Mouse (Mus musculus) cerebellum, adult (tissue): Measurements from ENCODE around the gene Fbp1.
"Not testable (repeated sequence)": the region's sequence is repeated elsewhere in the genome, so short reads cannot be mapped to it uniquely, and the experiment has no call there.

Experiments used
- ATAC-seq: cut with Nextera tagmentation; 2 replicates; pipeline ENCODE4 v1.9.2; 2017; ENCODE audit warnings: mild to moderate bottlenecking, moderate library complexity, mixed read lengths; ENCODE audit not compliant: insufficient number of reproducible peaks, low FRiP score, low TSS enrichment

The Fbp1 gene

DNA sequence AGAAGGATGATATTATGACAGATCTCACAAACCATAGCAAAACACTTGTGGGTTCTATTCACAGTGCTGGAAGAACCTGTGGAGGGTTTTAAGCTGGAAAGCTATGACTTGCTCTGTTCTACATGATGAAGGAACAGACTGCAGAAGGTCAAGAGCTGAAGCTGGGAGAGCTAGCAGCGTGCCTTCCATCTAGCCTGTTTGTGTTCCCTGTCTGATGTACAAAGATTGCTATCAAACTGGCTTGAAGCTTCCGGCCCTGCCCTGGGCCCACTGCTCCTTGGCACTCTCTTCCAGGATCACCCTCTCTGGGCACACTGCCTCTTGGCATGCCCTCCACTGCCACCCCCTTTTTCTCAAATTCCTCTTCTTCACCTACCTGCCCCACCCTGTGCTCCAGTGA is 1.2 kb upstream of the Fbp1 start:
- no peak for ATAC-seq

- no peak for ATAC-seq
These were observed 3.5 kb downstream of the Fbp1 start for GRCm38 (mm10) chr13:62884536-62884935.

- ATAC-seq: no peak
These were observed 4.2 kb downstream of the Fbp1 start for GRCm38 (mm10) chr13:62883925-62884324.

- no peak for ATAC-seq
These were observed 4.6 kb downstream of the Fbp1 start for GRCm38 (mm10) chr13:62883436-62883835.

DNA sequence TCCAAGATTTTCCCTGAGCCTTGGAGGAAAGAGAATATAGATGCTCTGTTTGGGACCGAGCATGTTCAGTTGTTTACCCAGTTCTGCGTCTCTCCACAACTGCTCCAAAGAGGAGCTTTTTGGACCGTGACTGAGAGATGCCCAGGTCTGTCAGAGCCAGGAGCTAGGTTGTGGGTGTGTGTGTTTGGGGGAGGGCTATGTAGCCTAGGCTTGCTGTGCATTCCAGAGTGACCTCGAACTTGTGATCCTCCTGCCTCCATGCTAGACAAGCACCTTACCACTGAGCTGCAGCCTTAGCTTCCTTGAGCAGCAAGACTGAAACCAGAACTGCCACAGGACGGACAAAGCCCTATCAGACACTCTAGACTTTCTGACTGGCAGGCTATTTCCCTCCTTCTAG is 5.2 kb downstream of the Fbp1 start:
- no peak for ATAC-seq

DNA sequence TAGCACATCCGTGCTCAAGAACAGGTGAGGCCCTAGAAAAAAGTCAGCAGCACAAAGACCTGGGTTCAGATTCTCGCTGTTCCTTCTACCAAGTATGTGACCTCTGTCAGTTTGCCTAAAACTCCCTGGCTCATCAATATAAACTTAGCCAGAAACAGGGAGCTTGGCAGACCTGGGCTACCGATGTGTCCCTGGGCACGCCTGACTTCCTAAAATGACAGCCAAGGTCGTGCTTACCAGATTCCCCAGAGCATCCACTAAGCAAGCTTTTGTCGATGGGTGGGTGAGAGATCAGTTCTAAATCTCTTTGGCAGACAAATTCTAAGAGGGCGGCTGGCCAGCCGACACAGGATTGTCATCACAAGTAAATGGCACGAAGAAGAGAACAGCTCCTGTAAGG is 6.7 kb downstream of the Fbp1 start:
- ATAC-seq: no peak

- ATAC-seq: no peak
These were observed 8.1 kb downstream of the Fbp1 start for GRCm38 (mm10) chr13:62879831-62880615.

GRCm38 (mm10) chr13:62879411-62879810 is 8.7 kb downstream of the Fbp1 start:
- no peak for ATAC-seq

DNA sequence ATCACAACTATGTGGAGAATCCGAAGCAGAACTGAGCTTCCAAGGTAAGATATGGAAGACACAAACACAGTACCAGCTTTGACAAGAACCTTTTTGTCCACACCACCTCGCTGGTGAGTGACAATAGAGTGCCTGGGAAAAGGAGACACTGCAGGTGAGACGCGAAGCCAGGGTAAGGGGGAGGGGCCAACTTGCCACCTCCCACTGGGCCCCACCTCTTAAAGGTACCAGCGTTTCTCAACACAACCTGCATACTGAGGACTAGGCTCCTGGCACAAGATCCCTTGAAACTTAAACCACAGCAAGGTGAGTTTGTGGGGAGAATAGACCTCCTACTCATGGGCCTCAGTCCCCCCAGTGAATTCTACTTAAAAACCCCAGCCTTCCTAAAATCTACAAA is 10.8 kb downstream of the Fbp1 start:
- ATAC-seq: no peak

GRCm38 (mm10) chr13:62876111-62876510 is 12.0 kb downstream of the Fbp1 start:
- ATAC-seq: no peak

GRCm38 (mm10) chr13:62872252-62872651 is 15.8 kb downstream of the Fbp1 start:
- ATAC-seq: no peak

DNA sequence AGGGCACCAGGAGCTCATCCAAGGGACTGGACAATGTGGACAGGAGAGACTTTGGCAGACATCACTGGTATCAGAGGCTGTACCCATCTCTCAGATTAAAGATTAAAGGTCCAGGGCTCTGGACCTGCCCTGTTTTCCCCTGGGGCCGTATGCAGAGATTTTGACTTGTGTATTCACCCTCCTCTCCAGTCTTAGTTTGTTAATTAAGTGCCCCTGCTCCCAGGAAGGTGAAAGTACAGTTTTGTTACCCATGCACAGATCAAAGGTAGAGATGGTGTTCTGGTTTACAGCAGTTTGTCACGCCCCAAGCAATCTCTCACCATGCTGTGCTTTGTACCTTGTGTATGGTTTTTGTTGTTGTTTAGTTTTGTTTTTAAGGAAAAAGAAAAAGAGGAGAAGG is 17.5 kb downstream of the Fbp1 start:
- ATAC-seq: no peak

DNA sequence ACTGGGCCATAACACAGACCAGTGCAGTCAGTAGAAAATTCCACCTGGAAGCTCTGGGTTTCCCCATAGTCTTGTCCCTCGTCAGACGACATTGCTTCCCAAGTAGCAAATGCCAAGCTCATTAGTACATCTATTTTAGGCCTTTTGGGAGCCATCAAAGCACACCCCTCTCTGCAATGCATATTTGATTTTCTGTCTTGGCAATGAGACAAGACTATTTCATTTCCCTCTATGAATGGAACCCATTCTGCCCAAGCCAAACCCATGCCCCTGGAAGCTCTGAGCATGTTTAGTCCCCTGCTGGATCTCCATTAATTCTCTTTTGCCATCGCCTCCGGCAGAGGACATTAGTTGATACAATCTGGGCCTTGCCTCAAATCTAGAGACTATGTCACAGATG is 21.3 kb downstream of the Fbp1 start:
- no peak for ATAC-seq

DNA sequence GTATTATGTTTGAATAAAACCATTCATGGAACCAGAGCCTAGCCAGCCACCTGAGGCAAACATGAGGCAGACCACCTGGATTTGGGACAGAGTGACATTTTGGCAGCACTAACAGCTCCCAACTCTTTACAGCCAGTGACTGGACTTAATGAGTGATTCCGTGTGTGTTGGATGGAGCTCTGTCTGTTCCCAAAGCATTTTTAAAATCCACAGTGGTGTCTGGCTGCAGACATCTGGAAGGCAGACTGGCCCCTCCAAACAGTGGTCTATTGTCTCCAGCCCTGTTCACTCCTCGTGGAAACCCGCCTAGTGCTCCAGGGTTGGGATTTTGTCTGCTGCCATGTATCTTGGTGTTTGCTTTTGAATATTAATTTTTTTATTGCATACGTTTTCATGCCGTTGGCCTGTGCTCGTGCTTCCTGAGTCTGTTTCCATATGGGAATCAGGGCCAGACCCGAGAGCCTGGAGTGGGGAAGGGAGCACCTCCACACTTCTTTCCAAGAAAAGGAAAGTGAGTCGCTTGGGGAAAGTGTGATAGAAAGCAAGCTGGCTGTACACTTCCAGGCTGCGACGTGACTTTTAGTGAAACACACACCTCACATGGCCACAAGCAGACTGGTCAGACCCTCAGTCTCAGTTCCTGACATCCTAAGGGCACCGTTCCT is 22.3 kb downstream of the Fbp1 start:
- ATAC-seq: no peak

GRCm38 (mm10) chr13:62863771-62864170 is 24.3 kb downstream of the Fbp1 start:
- no peak for ATAC-seq

DNA sequence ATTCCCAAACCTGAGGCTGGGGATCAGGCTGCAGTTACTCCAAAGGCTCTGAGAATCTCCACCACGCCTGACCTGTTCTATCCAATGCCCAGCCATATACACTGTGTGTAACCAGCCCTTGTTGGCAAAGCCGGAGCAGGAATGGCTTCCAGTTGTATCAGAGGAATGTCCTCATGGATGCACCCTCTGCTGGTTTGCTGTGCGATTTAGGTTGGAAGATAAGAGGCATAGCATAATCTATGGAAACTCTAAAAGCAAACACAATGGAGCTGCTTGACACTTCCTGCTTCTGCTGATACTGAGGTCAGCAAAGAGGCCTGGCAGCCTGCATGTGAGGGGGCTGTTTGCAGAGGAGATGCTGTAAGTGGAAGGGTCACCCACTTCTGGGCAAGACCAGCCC is 25.2 kb downstream of the Fbp1 start:
- no peak for ATAC-seq

GRCm38 (mm10) chr13:62860068-62860467 is 28.0 kb downstream of the Fbp1 start:
- ATAC-seq: no peak

GRCm38 (mm10) chr13:62859251-62859650 is 28.8 kb downstream of the Fbp1 start:
- ATAC-seq: not testable (repeated sequence)

DNA sequence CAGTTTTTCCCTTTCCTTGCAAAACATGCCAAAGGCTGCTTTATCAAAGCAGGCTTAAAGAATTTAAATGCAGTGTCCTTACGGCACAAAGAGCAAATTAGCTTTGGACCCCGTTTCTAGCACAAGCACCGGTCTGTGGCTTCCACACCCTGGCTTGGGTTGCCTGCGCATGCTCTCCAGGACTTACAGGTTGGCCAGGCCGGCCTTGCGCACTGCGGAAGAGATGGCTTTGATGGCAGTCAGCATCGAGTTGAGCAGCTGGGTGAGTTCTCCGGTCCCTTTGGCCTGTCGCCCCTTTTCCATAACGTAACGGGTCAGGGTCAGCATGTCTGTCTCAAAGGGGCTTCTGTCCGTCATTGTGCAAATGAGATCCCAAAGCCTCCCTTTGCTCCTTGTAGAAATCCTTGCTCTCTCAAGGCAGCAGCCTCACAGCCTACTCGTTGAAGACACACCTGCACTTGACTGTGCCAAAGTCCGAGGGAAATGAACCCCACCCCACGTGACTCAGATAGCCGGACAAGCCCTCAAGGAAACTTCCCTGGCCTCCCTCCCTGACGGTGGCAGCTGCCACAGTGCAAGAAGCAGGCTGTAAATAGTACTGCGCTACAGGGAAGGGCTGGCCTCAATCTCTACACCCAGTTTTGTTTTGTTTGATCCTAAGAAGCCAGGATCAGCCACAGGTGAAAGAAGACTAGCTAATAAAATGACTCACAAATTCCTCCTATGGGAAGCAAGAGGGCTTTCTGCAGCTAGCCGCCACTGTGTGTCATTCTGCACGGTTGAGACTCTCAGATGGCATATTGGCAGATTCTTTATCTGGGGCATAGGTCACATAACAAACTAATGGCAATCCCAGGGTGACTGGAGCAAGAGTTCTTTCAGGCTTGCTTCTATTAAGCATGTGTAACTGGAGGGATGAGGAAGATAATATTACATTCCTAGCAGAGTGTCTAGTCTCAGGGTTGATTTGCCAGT is 29.9 kb downstream of the Fbp1 start, which contains the start of gene Fbp2:
Gene Fbp2, minus strand, starts transcription at position 482 of the 975 bp plus-strand sequence.
- ATAC-seq: no peak

DNA sequence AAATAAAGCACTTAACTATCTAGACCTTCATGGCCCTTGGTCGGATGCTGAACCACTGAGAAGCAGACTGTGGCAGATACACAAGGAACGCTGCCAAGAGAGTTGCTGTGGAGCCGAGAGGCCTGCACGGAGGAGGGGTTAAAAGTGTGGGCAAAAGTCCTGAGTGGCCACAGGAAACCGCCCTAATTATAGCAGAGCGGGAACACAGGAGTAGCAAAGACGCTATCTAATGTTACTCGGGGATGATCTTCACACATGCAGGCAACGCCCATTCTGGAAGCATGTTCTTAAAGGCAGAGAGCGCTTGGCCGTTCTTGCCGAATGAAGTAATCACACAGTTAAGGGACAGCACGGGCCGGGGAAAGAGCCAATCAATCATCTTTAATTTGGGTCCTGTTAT is 31.2 kb downstream of the Fbp1 start:
- ATAC-seq: no peak

- peak; percentile 77 for ATAC-seq
These were observed 31.8 kb downstream of the Fbp1 start for GRCm38 (mm10) chr13:62856305-62856675.
